Mouse (Mus musculus) lung, adult 2 months (tissue): ENCODE measurements at regions not wholly inside any gene's neighbourhood (a gene's known extent, or its start where the extent isn't known, plus 50 kb on each side); places are given as distances from the start of the nearest gene placed in this dataset.

Experiments
- DNase-seq: peaks from one replicate; pipeline ENCODE4 v3.0.0; 2022
- H3K4me1 ChIP-seq: fragments of 200-500 bp; 2 replicates; pipeline ENCODE4 v1.6.1; 2011; ENCODE audit warnings: low read length; ENCODE audit not compliant: control insufficient read depth, insufficient read depth
- H3K4me3 ChIP-seq: fragments of 200-500 bp; replicated peaks from 2 replicates; pipeline ENCODE3; 2011; ENCODE audit warnings: low read depth, mild to moderate bottlenecking, control low read depth, low read length; ENCODE audit errors: extremely low read depth
- CTCF ChIP-seq: fragments of 200-500 bp; IDR thresholded peaks from 2 replicates; pipeline ENCODE4 v1.5.1; 2011; ENCODE audit warnings: mild to moderate bottlenecking, low read length, control low read depth; ENCODE audit not compliant: insufficient read depth
- POLR2A ChIP-seq: fragments of 200-500 bp; IDR thresholded peaks from 2 replicates; pipeline ENCODE4 v1.6.1; 2011; ENCODE audit warnings: low read depth, mild to moderate bottlenecking, control low read depth, low read length, borderline replicate concordance; ENCODE audit errors: extremely low read depth
- WGBS: fragments of 180-500 bp; shearing (Covaris S2); methylation state at CpG from one replicate; pipeline ENCODE4 v1.1.7; 2018; 5-methylcytosine and 5-hydroxymethylcytosine counted together

- no peaks in the 10 kb centered on the region for H3K4me1 ChIP-seq
- TF ChIP-seq CTCF (no peak), POLR2A (no peak)
Observed at GRCm38 (mm10) chr14:61778618-61779017, 171.4 kb downstream of the Kcnrg start.

GRCm38 (mm10) chr14:61783206-61783605, 175.9 kb downstream of the Kcnrg start:
- DNase-seq = no peak
- 87% methylated on average over 3 of the region's 3 CpGs for WGBS
- no peak overlapping the region for H3K4me3 ChIP-seq
- no peaks in the 10 kb centered on the region for H3K4me1 ChIP-seq
- TF ChIP-seq CTCF (no peak), POLR2A (no peak)

More at GRCm38 (mm10) chr14:61778618-61779017, 171.4 kb downstream of the Kcnrg start:
- H3K4me3 ChIP-seq = no peak overlapping the region
- DNase-seq = no peak
- WGBS = 61% methylated on average over 5 of the region's 5 CpGs

GRCm38 (mm10) chr14:61784609-61785008, 177.4 kb downstream of the Kcnrg start:
- H3K4me3 ChIP-seq = no peak overlapping the region
- DNase-seq = no peak
- H3K4me1 ChIP-seq = no peaks in the 10 kb centered on the region
- no peak for TF ChIP-seq CTCF
- no peak for TF ChIP-seq POLR2A
- WGBS = 88% methylated on average over 4 of the region's 4 CpGs

- Histone ChIP-seq H3K4me3 (no peak overlapping the region), H3K4me1 (no peaks in the 10 kb centered on the region)
- no peak for DNase-seq
- TF ChIP-seq POLR2A = no peak
- TF ChIP-seq CTCF = no peak
Observed at GRCm38 (mm10) chr14:61786031-61786430, 178.8 kb downstream of the Kcnrg start.

GRCm38 (mm10) chr14:61787746-61788145, 180.5 kb downstream of the Kcnrg start:
- Histone ChIP-seq H3K4me1 (no peaks in the 10 kb centered on the region), H3K4me3 (no peak overlapping the region)
- 66% methylated on average over 4 of the region's 4 CpGs for WGBS
- no peak for TF ChIP-seq CTCF
- DNase-seq = no peak

- WGBS = 69% methylated on average over 20 of the region's 20 CpGs
- no peak for TF ChIP-seq CTCF
- TF ChIP-seq POLR2A = no peak
- no peak overlapping the region for H3K4me3 ChIP-seq
- no peaks in the 10 kb centered on the region for H3K4me1 ChIP-seq
- no peak for DNase-seq
Observed at GRCm38 (mm10) chr14:61788998-61789790, 181.9 kb downstream of the Kcnrg start.

GRCm38 (mm10) chr14:61795976-61796645, 188.9 kb downstream of the Kcnrg start:
- no peak for DNase-seq
- TF ChIP-seq CTCF = no peak
- no peak for TF ChIP-seq POLR2A
- no peaks in the 10 kb centered on the region for H3K4me1 ChIP-seq
- 78% methylated on average over 7 of the region's 7 CpGs for WGBS
- no peak overlapping the region for H3K4me3 ChIP-seq

- H3K4me3 ChIP-seq = no peak overlapping the region
- DNase-seq = no peak
- H3K4me1 ChIP-seq = no peaks in the 10 kb centered on the region
- WGBS = 91% methylated on average over 7 of the region's 7 CpGs
- TF ChIP-seq CTCF (no peak), POLR2A (no peak)
Observed at GRCm38 (mm10) chr14:61796671-61797070, 189.4 kb downstream of the Kcnrg start.

GRCm38 (mm10) chr14:61803421-61803925, 196.2 kb downstream of the Kcnrg start:
- Histone ChIP-seq H3K4me3 (no peak overlapping the region), H3K4me1 (no peaks in the 10 kb centered on the region)
- no peak for TF ChIP-seq POLR2A
- no peak for TF ChIP-seq CTCF
- WGBS = 61% methylated on average over 1 of the region's 1 CpGs
- DNase-seq = no peak

- TF ChIP-seq CTCF (no peak), POLR2A (no peak)
- Histone ChIP-seq H3K4me3 (no peak overlapping the region), H3K4me1 (no peaks in the 10 kb centered on the region)
- no peak for DNase-seq
- 70% methylated on average over 2 of the region's 2 CpGs for WGBS
Observed at GRCm38 (mm10) chr14:61805433-61805832, 198.2 kb downstream of the Kcnrg start.
